Mouse (Mus musculus) stomach, embryonic 15.5 days (tissue): ENCODE data around the gene Serpina3j. TPM values are rescaled to one million over a fixed set of nuclear protein-coding genes. Genes with fewer than 3 reads are reported as not detected.

Experiments used
- ATAC-seq: fragments of 200-750 bp; cut with Nextera tagmentation; 2 replicates; pipeline ENCODE4 v1.8.0; 2017; ENCODE audit warnings: low read depth, moderate number of reproducible peaks, moderate TSS enrichment; ENCODE audit not compliant: insufficient read depth, low FRiP score
- H3K27ac ChIP-seq: fragments of 300-500 bp; sonication (generic); 2 replicates; pipeline ENCODE4 v1.5.1; 2015; ENCODE audit warnings: mild to moderate bottlenecking, inconsistent platforms
- H3K27me3 ChIP-seq: fragments of 300-500 bp; sonication (generic); replicated peaks from 2 replicates; pipeline ENCODE4 v1.6.1; 2015; ENCODE audit warnings: inconsistent platforms
- H3K36me3 ChIP-seq: fragments of 300-500 bp; sonication (generic); 2 replicates; pipeline ENCODE4 v1.6.1; 2015; ENCODE audit warnings: inconsistent platforms
- H3K4me1 ChIP-seq: fragments of 300-500 bp; sonication (generic); 2 replicates; pipeline ENCODE4 v1.6.1; 2015; ENCODE audit warnings: inconsistent platforms
- H3K4me2 ChIP-seq: fragments of 300-500 bp; sonication (generic); 2 replicates; pipeline ENCODE4 v1.6.1; 2015; ENCODE audit warnings: mild to moderate bottlenecking, inconsistent platforms
- H3K4me3 ChIP-seq: fragments of 300-500 bp; sonication (generic); replicated peaks from 2 replicates; pipeline ENCODE4 v1.5.1; 2015; ENCODE audit warnings: inconsistent platforms
- H3K9ac ChIP-seq: fragments of 300-500 bp; sonication (generic); 2 replicates; pipeline ENCODE4 v1.6.1; 2015; ENCODE audit warnings: inconsistent platforms
- H3K9me3 ChIP-seq: fragments of 300-500 bp; sonication (generic); 2 replicates; pipeline ENCODE4 v1.6.1; 2016; ENCODE audit warnings: inconsistent platforms
- WGBS: fragments of 180-500 bp; shearing (Covaris S2); methylation state at CpG from one replicate; pipeline ENCODE4 v1.1.7; 2015; 5-methylcytosine and 5-hydroxymethylcytosine counted together
- polyA plus RNA-seq: library from polyadenylated mRNA; unstranded; fragments of >200 nt; fragmentation: Nextera tagmentation; extraction: Ambion mirVana; gene quantifications from 2 replicates; pipeline ENCODE4 v1.2.1, GENCODE M21; 2015

Gene Serpina3j
- not detected in 2 replicates for polyA plus RNA-seq

DNA sequence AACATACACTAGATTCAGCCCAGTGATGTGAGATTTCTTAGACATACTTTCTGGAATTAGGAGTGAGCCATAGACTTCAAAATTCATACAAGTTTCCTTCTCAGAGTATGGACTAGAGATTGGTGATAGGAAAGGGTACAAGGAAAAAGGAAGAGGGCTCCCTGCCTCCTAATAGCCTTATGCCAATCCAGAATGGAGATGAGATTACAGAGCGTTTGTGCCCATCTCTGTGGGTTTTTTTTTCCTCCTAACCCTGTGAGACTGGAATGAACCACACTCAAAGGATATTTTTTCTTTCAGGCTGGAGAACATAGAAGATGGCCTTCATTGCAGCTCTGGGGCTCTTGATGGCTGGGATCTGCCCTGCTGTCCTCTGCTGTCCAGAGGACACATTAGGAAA lies at the start of gene Serpina3j:
Gene Serpina3j, plus strand, starts transcription at position 301 of the 400 bp plus-strand sequence.
- Histone ChIP-seq H3K4me1 (no peaks in the 10 kb centered on the region), H3K36me3 (no peaks in the 10 kb centered on the region), H3K4me3 (no peak within 1 kb of the TSS), H3K9me3 (no peaks in the 10 kb centered on the region), H3K4me2 (no peak within 1 kb of the TSS), H3K27ac (no peak within 1 kb of the TSS), H3K9ac (no peak within 1 kb of the TSS), H3K27me3 (no peaks in the 10 kb centered on the region)
- no peak for ATAC-seq
- WGBS = 69% methylated on average over 1 of the region's 1 CpGs

GRCm38 (mm10) chr12:104266374-104266773 lies 48.0 kb upstream of the Serpina3j start:
- no peaks in the 10 kb centered on the region for H3K27me3 ChIP-seq
- no peaks in the 10 kb centered on the region for H3K36me3 ChIP-seq
- 72% methylated on average over 3 of the region's 3 CpGs for WGBS
- no peak overlapping the region for H3K4me2 ChIP-seq
- H3K9me3 ChIP-seq = no peaks in the 10 kb centered on the region
- H3K9ac ChIP-seq = no peak overlapping the region
- no peak overlapping the region for H3K27ac ChIP-seq
- H3K4me1 ChIP-seq = no peaks in the 10 kb centered on the region
- no peak overlapping the region for H3K4me3 ChIP-seq
- ATAC-seq = no peak

GRCm38 (mm10) chr12:104278216-104279055 lies 35.9 kb upstream of the Serpina3j start:
- no peaks in the 10 kb centered on the region for H3K4me1 ChIP-seq
- ATAC-seq = no peak
- H3K4me3 ChIP-seq = no peak overlapping the region
- no peak overlapping the region for H3K27ac ChIP-seq
- H3K4me2 ChIP-seq = no peak overlapping the region
- H3K9me3 ChIP-seq = no peaks in the 10 kb centered on the region
- no peaks in the 10 kb centered on the region for H3K36me3 ChIP-seq
- no peak overlapping the region for H3K9ac ChIP-seq
- no peaks in the 10 kb centered on the region for H3K27me3 ChIP-seq
- 76% methylated on average over 18 of the region's 18 CpGs for WGBS

DNA sequence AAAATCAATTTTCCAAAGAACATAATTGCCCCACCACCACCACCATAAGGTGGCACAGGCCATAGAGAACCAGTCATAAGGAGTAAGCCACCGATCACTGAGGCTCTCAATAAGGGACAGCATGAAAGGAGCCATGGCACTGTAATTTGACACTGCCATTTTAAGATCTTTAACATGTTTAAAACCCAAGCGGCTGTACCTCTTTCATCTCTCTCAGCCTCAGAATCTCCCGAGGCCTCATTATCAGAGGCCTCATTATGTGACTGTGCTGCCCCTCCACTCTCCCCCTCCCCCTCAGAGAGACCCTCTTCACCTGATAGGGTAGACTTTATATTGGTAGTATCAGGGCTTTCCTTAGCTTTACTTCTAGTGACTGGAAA lies 35.3 kb upstream of the Serpina3j start:
- H3K9ac ChIP-seq = no peak overlapping the region
- ATAC-seq = no peak
- no peaks in the 10 kb centered on the region for H3K27me3 ChIP-seq
- H3K4me1 ChIP-seq = no peaks in the 10 kb centered on the region
- H3K36me3 ChIP-seq = no peaks in the 10 kb centered on the region
- no peak overlapping the region for H3K27ac ChIP-seq
- no peak overlapping the region for H3K4me3 ChIP-seq
- no peak overlapping the region for H3K4me2 ChIP-seq
- no peaks in the 10 kb centered on the region for H3K9me3 ChIP-seq
- WGBS = 11% methylated on average over 3 of the region's 3 CpGs

DNA sequence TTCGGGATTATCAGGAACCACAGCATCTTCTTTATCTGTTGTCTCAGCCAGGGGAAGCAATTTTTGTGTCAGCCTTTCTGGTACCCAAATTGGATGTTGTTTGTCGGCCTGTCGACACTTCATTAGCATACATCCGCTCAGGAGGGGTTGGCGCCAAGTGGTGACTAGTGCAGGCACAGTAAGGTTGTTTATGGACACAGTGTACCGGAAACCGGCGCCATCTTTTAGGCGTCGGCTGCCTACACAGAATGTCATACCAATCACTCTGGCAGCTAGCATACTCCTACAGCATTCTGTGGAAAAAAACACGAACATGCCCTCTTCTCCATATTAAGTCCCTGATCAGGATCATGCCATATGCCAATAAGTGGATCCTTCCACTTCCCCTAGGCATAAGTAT lies 31.0 kb upstream of the Serpina3j start:
- no peak overlapping the region for H3K4me3 ChIP-seq
- 92% methylated on average over 11 of the region's 11 CpGs for WGBS

GRCm38 (mm10) chr12:104288336-104288735 lies 26.0 kb upstream of the Serpina3j start:
- H3K36me3 ChIP-seq = no peaks in the 10 kb centered on the region
- H3K4me2 ChIP-seq = no peak overlapping the region
- H3K9ac ChIP-seq = no peak overlapping the region
- no peak overlapping the region for H3K4me3 ChIP-seq
- H3K9me3 ChIP-seq = no peaks in the 10 kb centered on the region
- no peak for ATAC-seq
- no peak overlapping the region for H3K27ac ChIP-seq
- no peaks in the 10 kb centered on the region for H3K4me1 ChIP-seq
- no peaks in the 10 kb centered on the region for H3K27me3 ChIP-seq

More for the DNA sequence above, 31.0 kb upstream of the Serpina3j start:
- Histone ChIP-seq H3K27ac (no peak overlapping the region), H3K4me2 (no peak overlapping the region), H3K36me3 (no peaks in the 10 kb centered on the region), H3K9me3 (no peaks in the 10 kb centered on the region), H3K9ac (no peak overlapping the region), H3K4me1 (no peaks in the 10 kb centered on the region), H3K27me3 (no peaks in the 10 kb centered on the region)
- no peak for ATAC-seq

- H3K9ac ChIP-seq = no peak overlapping the region
- H3K27ac ChIP-seq = no peak overlapping the region
- no peak overlapping the region for H3K4me3 ChIP-seq
- no peak overlapping the region for H3K4me2 ChIP-seq
- ATAC-seq = no peak
- WGBS = 29% methylated on average over 4 of the region's 4 CpGs
- H3K4me1 ChIP-seq = no peaks in the 10 kb centered on the region
- H3K36me3 ChIP-seq = no peaks in the 10 kb centered on the region
- H3K27me3 ChIP-seq = no peaks in the 10 kb centered on the region
- no peaks in the 10 kb centered on the region for H3K9me3 ChIP-seq
Observed at GRCm38 (mm10) chr12:104289872-104290271, 24.5 kb upstream of the Serpina3j start.

DNA sequence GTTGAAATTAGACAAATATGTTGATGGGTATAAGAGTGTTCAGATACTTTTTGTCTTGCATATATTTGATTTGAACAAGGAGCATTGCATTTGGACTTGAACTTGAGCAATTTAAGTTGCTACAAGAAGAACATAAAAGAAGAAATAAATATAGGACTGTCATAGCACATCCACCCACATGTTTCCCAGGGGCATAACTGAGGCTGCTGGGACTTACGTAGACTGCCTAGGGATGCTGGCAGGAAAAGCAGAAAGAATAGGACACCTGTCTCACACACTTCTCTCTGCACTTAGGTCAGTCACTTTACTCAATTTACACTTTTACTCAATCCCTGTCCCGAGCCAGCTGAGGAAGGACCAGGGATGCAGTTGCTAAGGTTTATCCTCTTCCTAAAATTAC lies 20.4 kb upstream of the Serpina3j start:
- Histone ChIP-seq H3K9me3 (no peaks in the 10 kb centered on the region), H3K4me2 (no peak overlapping the region), H3K27me3 (no peaks in the 10 kb centered on the region), H3K36me3 (no peaks in the 10 kb centered on the region), H3K4me3 (no peak overlapping the region), H3K9ac (no peak overlapping the region), H3K27ac (no peak overlapping the region), H3K4me1 (no peaks in the 10 kb centered on the region)
- ATAC-seq = no peak
- WGBS = 81% methylated on average over 2 of the region's 2 CpGs

- Histone ChIP-seq H3K36me3 (no peaks in the 10 kb centered on the region), H3K9ac (no peak overlapping the region), H3K4me3 (no peak overlapping the region), H3K4me1 (no peaks in the 10 kb centered on the region), H3K4me2 (no peak overlapping the region), H3K27ac (no peak overlapping the region), H3K9me3 (no peaks in the 10 kb centered on the region), H3K27me3 (no peaks in the 10 kb centered on the region)
- 92% methylated on average over 2 of the region's 2 CpGs for WGBS
- no peak for ATAC-seq
Observed at GRCm38 (mm10) chr12:104298049-104298448, 16.3 kb upstream of the Serpina3j start.

GRCm38 (mm10) chr12:104305991-104306390 lies 8.4 kb upstream of the Serpina3j start:
- no peak for ATAC-seq
- H3K4me3 ChIP-seq = no peak overlapping the region

GRCm38 (mm10) chr12:104322454-104322853 lies 8.1 kb downstream of the Serpina3j start:
- no peak for ATAC-seq
- H3K4me3 ChIP-seq = no peak overlapping the region

More at GRCm38 (mm10) chr12:104305991-104306390, 8.4 kb upstream of the Serpina3j start:
- no peaks in the 10 kb centered on the region for H3K9me3 ChIP-seq
- H3K4me1 ChIP-seq = no peaks in the 10 kb centered on the region
- no peak overlapping the region for H3K4me2 ChIP-seq
- no peaks in the 10 kb centered on the region for H3K27me3 ChIP-seq
- WGBS = 62% methylated on average over 4 of the region's 4 CpGs
- H3K36me3 ChIP-seq = no peaks in the 10 kb centered on the region
- no peak overlapping the region for H3K27ac ChIP-seq
- H3K9ac ChIP-seq = no peak overlapping the region

DNA sequence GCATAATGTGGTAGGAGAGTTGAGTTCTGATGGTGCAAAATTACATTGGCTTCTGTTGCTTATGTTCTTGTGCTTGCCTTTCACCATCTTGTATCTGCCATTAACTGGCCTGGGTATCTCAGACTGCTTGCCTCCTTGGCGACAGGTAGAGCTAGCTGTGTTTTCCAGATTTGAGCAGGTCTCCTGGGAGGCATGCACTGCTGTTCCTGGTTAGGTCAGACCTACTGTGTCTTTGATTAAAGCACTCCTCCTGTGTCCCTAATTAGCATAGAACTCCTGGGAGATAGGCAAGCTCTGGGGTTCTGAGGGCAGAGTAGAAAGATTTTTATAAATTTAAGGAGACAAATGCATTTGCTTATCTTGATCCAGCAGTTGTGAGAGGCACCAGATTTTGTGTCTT lies 17.3 kb downstream of the Serpina3j start:
- H3K4me1 ChIP-seq = no peaks in the 10 kb centered on the region
- no peak overlapping the region for H3K4me2 ChIP-seq
- no peaks in the 10 kb centered on the region for H3K9me3 ChIP-seq
- no peak for ATAC-seq
- H3K36me3 ChIP-seq = no peaks in the 10 kb centered on the region
- WGBS = 55% methylated on average over 1 of the region's 1 CpGs
- H3K9ac ChIP-seq = no peak overlapping the region
- no peaks in the 10 kb centered on the region for H3K27me3 ChIP-seq
- no peak overlapping the region for H3K27ac ChIP-seq
- H3K4me3 ChIP-seq = no peak overlapping the region

More at GRCm38 (mm10) chr12:104322454-104322853, 8.1 kb downstream of the Serpina3j start:
- no peaks in the 10 kb centered on the region for H3K4me1 ChIP-seq
- H3K9me3 ChIP-seq = no peaks in the 10 kb centered on the region
- H3K27me3 ChIP-seq = no peaks in the 10 kb centered on the region
- no peaks in the 10 kb centered on the region for H3K36me3 ChIP-seq
- H3K9ac ChIP-seq = no peak overlapping the region
- no peak overlapping the region for H3K27ac ChIP-seq
- H3K4me2 ChIP-seq = no peak overlapping the region
- WGBS = 63% methylated on average over 1 of the region's 1 CpGs
